Mouse (Mus musculus): ENCODE results near the gene Rhox3e. TPM values are rescaled to one million over a fixed set of nuclear protein-coding genes. Genes with fewer than 3 reads are reported as not detected.
"Not testable (repeated sequence)": the region's sequence is repeated elsewhere in the genome, so short reads cannot be mapped to it uniquely, and the experiment has no call there.

Gene Rhox3e
- not detected in 2 replicates for polyA plus RNA-seq (2015; fragmentation: Nextera tagmentation; extraction: Ambion mirVana)

DNA sequence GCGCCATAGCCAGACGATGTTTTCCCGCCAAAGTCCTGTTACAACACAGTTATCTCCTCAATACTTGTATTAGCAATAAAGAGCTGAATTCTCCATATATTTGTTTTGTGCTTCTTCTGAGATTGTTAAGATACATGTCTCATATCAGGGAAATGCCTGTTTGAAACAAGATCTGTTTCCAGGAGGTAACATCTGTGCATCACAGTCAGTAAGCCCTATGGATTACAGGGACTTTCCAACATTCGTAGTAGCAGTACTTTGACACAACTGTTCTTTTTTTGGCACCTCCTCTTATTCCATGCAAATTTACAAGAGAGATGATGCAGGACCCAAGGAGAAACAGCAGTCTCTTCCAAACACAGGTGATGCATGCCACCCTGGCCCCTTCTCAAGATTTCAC is at the start of gene Rhox3e:
TSS of gene Rhox3e (plus strand) at position 301 of the 400 bp plus-strand sequence.
- not testable (repeated sequence) for H3K36me3 ChIP-seq (ENCODE audit: control insufficient read depth, insufficient read depth, low read length); H3K9ac ChIP-seq (ENCODE audit: low read depth, low read length); H3K9me3 ChIP-seq (replicated peaks; ENCODE audit: control insufficient read depth, low read length, poor library complexity, severe bottlenecking); H3K4me3 ChIP-seq (ENCODE audit: low read depth, low read length); H3K27me3 ChIP-seq (ENCODE audit: control insufficient read depth, insufficient read depth, low read depth, low read length); H3K27ac ChIP-seq (ENCODE audit: low read length); H3K4me1 ChIP-seq (ENCODE audit: control insufficient read depth, insufficient read depth, low read length); ATAC-seq; H3K4me2 ChIP-seq (ENCODE audit: low read length)
- WGBS: no CpG with 5 or more reads among the region's 4 CpGs

DNA sequence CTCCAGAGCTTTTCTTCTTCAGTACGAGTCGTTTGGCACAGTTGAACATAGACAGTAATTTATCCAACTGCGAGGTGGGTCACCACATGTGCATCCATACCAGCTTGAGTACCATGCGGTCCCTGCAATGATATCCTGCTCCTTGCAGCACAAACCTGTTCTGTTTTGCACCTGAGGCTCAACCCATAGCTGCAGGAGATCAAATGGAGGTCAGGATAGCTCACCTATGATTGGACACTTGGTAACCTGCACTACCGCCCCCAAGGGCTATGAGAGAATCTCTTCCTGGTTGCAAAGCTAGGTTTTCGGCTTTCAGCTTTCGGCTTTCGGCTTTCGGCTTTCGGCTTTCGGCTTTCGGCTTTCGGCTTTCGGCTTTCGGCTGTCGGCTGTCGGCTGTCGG is 27.8 kb upstream of the Rhox3e start, which contains the start of gene Rhox4d:
TSS of gene Rhox4d (plus strand) at position 301 of the 400 bp plus-strand sequence.
- H3K9ac ChIP-seq (ENCODE audit: low read depth, low read length); H3K27me3 ChIP-seq (ENCODE audit: control insufficient read depth, insufficient read depth, low read depth, low read length); H3K9me3 ChIP-seq (replicated peaks; ENCODE audit: control insufficient read depth, low read length, poor library complexity, severe bottlenecking); H3K4me1 ChIP-seq (ENCODE audit: control insufficient read depth, insufficient read depth, low read length); H3K36me3 ChIP-seq (ENCODE audit: control insufficient read depth, insufficient read depth, low read length); H3K4me3 ChIP-seq (ENCODE audit: low read depth, low read length); H3K4me2 ChIP-seq (ENCODE audit: low read length); H3K27ac ChIP-seq (ENCODE audit: low read length); ATAC-seq: not testable (repeated sequence)
- 94% methylated on average over 14 of the region's 18 CpGs for WGBS

DNA sequence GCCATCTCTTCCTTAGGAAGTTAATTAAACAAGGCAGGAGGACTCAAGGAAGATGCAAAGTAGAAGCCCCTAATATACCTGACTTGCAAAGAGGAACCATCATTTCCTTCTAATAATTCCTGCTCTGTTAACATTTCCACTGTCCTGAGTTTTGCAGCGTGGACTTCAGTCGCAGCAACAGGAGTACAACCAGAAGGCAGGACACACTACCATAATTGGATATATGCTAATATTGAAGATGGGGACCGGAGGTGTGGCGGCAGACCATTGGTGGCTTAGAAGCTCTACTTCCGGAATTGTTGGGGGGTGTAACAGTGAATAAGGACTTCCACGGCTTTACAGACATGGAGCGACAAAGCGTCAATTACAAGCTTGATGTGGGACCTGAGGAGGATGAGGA is 11.7 kb upstream of the Rhox3e start, which contains the start of gene Rhox2e:
TSS of gene Rhox2e (plus strand) at position 301 of the 400 bp plus-strand sequence.
- not testable (repeated sequence) for H3K9ac ChIP-seq (ENCODE audit: low read depth, low read length); H3K4me2 ChIP-seq (ENCODE audit: low read length); H3K27me3 ChIP-seq (ENCODE audit: control insufficient read depth, insufficient read depth, low read depth, low read length); H3K4me3 ChIP-seq (ENCODE audit: low read depth, low read length); ATAC-seq; H3K4me1 ChIP-seq (ENCODE audit: control insufficient read depth, insufficient read depth, low read length); H3K27ac ChIP-seq (ENCODE audit: low read length); H3K36me3 ChIP-seq (ENCODE audit: control insufficient read depth, insufficient read depth, low read length); H3K9me3 ChIP-seq (replicated peaks; ENCODE audit: control insufficient read depth, low read length, poor library complexity, severe bottlenecking)
- 100% methylated on average over 2 of the region's 8 CpGs for WGBS

DNA sequence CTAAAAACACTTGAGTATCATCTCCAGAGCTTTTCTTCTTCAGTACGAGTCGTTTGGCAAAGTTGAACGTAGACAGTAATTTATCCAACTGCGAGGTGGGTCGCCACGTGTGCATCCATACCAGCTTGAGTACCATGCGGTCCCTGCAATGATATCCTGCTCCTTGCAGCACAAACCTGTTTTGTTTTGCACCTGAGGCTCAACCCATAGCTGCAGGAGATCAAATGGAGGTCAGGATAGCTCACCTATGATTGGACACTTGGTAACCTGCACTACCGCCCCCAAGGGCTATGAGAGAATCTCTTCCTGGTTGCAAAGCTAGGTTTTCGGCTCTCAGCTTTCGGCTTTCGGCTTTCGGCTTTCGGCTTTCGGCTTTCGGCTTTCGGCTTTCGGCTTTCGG is 15.3 kb downstream of the Rhox3e start, which contains the start of gene Rhox4e:
TSS of gene Rhox4e (plus strand) at position 301 of the 400 bp plus-strand sequence.
- H3K4me3 ChIP-seq (ENCODE audit: low read depth, low read length); H3K9ac ChIP-seq (ENCODE audit: low read depth, low read length); H3K9me3 ChIP-seq (replicated peaks; ENCODE audit: control insufficient read depth, low read length, poor library complexity, severe bottlenecking); H3K4me2 ChIP-seq (ENCODE audit: low read length); H3K36me3 ChIP-seq (ENCODE audit: control insufficient read depth, insufficient read depth, low read length); H3K27ac ChIP-seq (ENCODE audit: low read length); H3K4me1 ChIP-seq (ENCODE audit: control insufficient read depth, insufficient read depth, low read length); ATAC-seq; H3K27me3 ChIP-seq (ENCODE audit: control insufficient read depth, insufficient read depth, low read depth, low read length): not testable (repeated sequence)
- WGBS: 95% methylated on average over 10 of the region's 18 CpGs

DNA sequence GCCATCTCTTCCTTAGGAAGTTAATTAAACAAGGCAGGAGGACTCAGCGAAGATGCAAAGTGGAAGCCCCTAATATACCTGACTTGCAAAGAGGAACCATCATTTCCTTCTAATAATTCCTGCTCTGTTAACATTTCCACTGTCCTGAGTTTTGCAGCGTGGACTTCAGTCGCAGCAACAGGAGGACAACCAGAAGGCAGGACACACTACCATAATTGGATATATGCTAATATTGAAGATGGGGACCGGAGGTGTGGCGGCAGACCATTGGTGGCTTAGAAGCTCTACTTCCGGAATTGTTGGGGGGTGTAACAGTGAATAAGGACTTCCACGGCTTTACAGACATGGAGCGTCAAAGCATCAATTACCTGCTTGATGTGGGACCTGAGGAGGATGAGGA is 29.3 kb downstream of the Rhox3e start, which contains the start of gene Rhox2f:
TSS of gene Rhox2f (plus strand) at position 301 of the 400 bp plus-strand sequence.
- H3K27me3 ChIP-seq (ENCODE audit: control insufficient read depth, insufficient read depth, low read depth, low read length); H3K9ac ChIP-seq (ENCODE audit: low read depth, low read length); H3K4me2 ChIP-seq (ENCODE audit: low read length); H3K4me1 ChIP-seq (ENCODE audit: control insufficient read depth, insufficient read depth, low read length); H3K36me3 ChIP-seq (ENCODE audit: control insufficient read depth, insufficient read depth, low read length); H3K27ac ChIP-seq (ENCODE audit: low read length); H3K4me3 ChIP-seq (ENCODE audit: low read depth, low read length); ATAC-seq; H3K9me3 ChIP-seq (replicated peaks; ENCODE audit: control insufficient read depth, low read length, poor library complexity, severe bottlenecking): not testable (repeated sequence)
- 99% methylated on average over 4 of the region's 8 CpGs for WGBS

DNA sequence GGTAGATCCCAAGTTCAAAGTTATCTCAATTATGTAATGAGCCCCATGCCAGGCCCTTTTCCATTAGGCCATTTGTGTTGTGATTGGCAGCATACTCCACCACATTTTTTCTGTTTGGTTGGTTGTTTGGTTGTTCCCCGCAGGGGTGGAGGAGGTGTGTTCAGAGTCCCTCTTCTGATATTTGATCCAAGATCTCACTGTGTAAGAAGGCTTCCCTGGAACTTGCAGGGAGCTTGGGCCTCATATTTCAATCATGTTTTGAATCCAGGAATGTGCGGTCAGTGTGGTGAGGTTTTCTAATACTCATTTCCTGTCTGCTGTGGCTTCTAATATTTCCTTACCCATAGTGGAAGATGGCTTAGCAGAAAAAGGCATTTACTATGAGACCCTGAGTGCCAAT is 30.8 kb downstream of the Rhox3e start:
- not testable (repeated sequence) for H3K9me3 ChIP-seq (replicated peaks; ENCODE audit: control insufficient read depth, low read length, poor library complexity, severe bottlenecking); H3K36me3 ChIP-seq (ENCODE audit: control insufficient read depth, insufficient read depth, low read length); H3K9ac ChIP-seq (ENCODE audit: low read depth, low read length); ATAC-seq; H3K4me2 ChIP-seq (ENCODE audit: low read length); H3K27me3 ChIP-seq (ENCODE audit: control insufficient read depth, insufficient read depth, low read depth, low read length); H3K4me1 ChIP-seq (ENCODE audit: control insufficient read depth, insufficient read depth, low read length); H3K27ac ChIP-seq (ENCODE audit: low read length); H3K4me3 ChIP-seq (ENCODE audit: low read depth, low read length)
- WGBS: 73% methylated on average over 2 of the region's 2 CpGs

DNA sequence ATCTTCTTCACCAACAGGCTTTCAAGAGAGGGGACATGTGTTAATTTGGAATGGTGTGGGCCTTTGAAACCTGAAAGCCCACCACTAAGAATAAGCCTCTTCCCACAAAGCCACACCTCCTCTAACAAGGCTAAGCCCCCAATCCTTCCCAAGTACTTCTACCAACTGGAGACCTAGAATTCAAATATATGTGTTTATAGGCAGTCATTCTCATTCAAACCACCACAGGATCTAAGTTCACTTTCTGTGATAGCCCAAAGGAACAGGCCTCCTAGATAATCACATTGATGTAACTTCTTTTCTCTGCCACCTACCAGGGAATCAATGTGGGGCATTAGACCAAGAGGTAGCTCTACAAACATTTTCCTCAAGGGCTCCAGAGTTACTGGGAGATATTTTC is 38.9 kb downstream of the Rhox3e start, which contains the start of gene Rhox3f:
TSS of gene Rhox3f (plus strand) at position 301 of the 400 bp plus-strand sequence.
- not testable (repeated sequence) for H3K9ac ChIP-seq (ENCODE audit: low read depth, low read length); ATAC-seq; H3K9me3 ChIP-seq (replicated peaks; ENCODE audit: control insufficient read depth, low read length, poor library complexity, severe bottlenecking); H3K4me1 ChIP-seq (ENCODE audit: control insufficient read depth, insufficient read depth, low read length); H3K4me2 ChIP-seq (ENCODE audit: low read length); H3K27me3 ChIP-seq (ENCODE audit: control insufficient read depth, insufficient read depth, low read depth, low read length); H3K4me3 ChIP-seq (ENCODE audit: low read depth, low read length); H3K27ac ChIP-seq (ENCODE audit: low read length); H3K36me3 ChIP-seq (ENCODE audit: control insufficient read depth, insufficient read depth, low read length)

Other genes starting within 250 kb of the Rhox3e start
- gene Rhox3a2, start 162.0 kb upstream of the Rhox3e start, polyA plus RNA-seq (2015; fragmentation: Nextera tagmentation; extraction: Ambion mirVana): not detected in 2 replicates
- gene Rhox4a2, start 151.2 kb upstream of the Rhox3e start, polyA plus RNA-seq (2015; fragmentation: Nextera tagmentation; extraction: Ambion mirVana): not detected in 2 replicates
- gene Rhox2b, start 130.0 kb upstream of the Rhox3e start, polyA plus RNA-seq (2015; fragmentation: Nextera tagmentation; extraction: Ambion mirVana): not detected in 2 replicates
- not detected in 2 replicates for gene Rhox4b, start 109.5 kb upstream of the Rhox3e start, polyA plus RNA-seq (2015; fragmentation: Nextera tagmentation; extraction: Ambion mirVana)
- not detected in 2 replicates for gene Rhox2c, start 88.3 kb upstream of the Rhox3e start, polyA plus RNA-seq (2015; fragmentation: Nextera tagmentation; extraction: Ambion mirVana)
- gene Rhox3c, start 83.4 kb upstream of the Rhox3e start, polyA plus RNA-seq (2015; fragmentation: Nextera tagmentation; extraction: Ambion mirVana): not detected in 2 replicates
- not detected in 2 replicates for gene Rhox4c, start 61.7 kb upstream of the Rhox3e start, polyA plus RNA-seq (2015; fragmentation: Nextera tagmentation; extraction: Ambion mirVana)
- gene Rhox2d, start 48.6 kb upstream of the Rhox3e start, polyA plus RNA-seq (2015; fragmentation: Nextera tagmentation; extraction: Ambion mirVana): not detected in 2 replicates
- not detected in 2 replicates for gene Rhox4d, start 27.7 kb upstream of the Rhox3e start, polyA plus RNA-seq (2015; fragmentation: Nextera tagmentation; extraction: Ambion mirVana)
- not detected in 2 replicates for gene Rhox2e, start 11.6 kb upstream of the Rhox3e start, polyA plus RNA-seq (2015; fragmentation: Nextera tagmentation; extraction: Ambion mirVana)
- not detected in 2 replicates for gene Rhox4e, start 15.4 kb downstream of the Rhox3e start, polyA plus RNA-seq (2015; fragmentation: Nextera tagmentation; extraction: Ambion mirVana)
- not detected in 2 replicates for gene Rhox2f, start 29.4 kb downstream of the Rhox3e start, polyA plus RNA-seq (2015; fragmentation: Nextera tagmentation; extraction: Ambion mirVana)
- not detected in 2 replicates for gene Rhox3f, start 39.0 kb downstream of the Rhox3e start, polyA plus RNA-seq (2015; fragmentation: Nextera tagmentation; extraction: Ambion mirVana)
- not detected in 2 replicates for gene Rhox4f, start 65.7 kb downstream of the Rhox3e start, polyA plus RNA-seq (2015; fragmentation: Nextera tagmentation; extraction: Ambion mirVana)
- gene Rhox3g, start 86.6 kb downstream of the Rhox3e start, polyA plus RNA-seq (2015; fragmentation: Nextera tagmentation; extraction: Ambion mirVana): not detected in 2 replicates
- gene Rhox2g, start 101.5 kb downstream of the Rhox3e start, polyA plus RNA-seq (2015; fragmentation: Nextera tagmentation; extraction: Ambion mirVana): not detected in 2 replicates
- not detected in 2 replicates for gene Rhox4g, start 109.3 kb downstream of the Rhox3e start, polyA plus RNA-seq (2015; fragmentation: Nextera tagmentation; extraction: Ambion mirVana)
- not detected in 2 replicates for gene Rhox3h, start 126.7 kb downstream of the Rhox3e start, polyA plus RNA-seq (2015; fragmentation: Nextera tagmentation; extraction: Ambion mirVana)
- not detected in 2 replicates for gene Rhox2h, start 131.3 kb downstream of the Rhox3e start, polyA plus RNA-seq (2015; fragmentation: Nextera tagmentation; extraction: Ambion mirVana)

Measured in midbrain, embryonic 16.5 days (tissue).